ENCODE assay signal across 24 mouse cellular contexts in genomic region chr10:97625116-97625515, GRCm38 (mm10). TPM values are rescaled to one million over a fixed set of nuclear protein-coding genes. Genes with fewer than 3 reads are reported as not detected.
A peak's percentile ranks its signal among the peaks of the same experiment; 100 is the strongest.
DNase-seq lines count a peak whose midpoint lies in the region; ATAC-seq and TF ChIP-seq lines count a peak whose summit lies in the region.
"Had no signal": no experiment of that assay in that cellular context is flagged by ENCODE, and none has a peak within 500 bp of the region (broad histone marks: within the 10 kb centered on the region; RNA-seq: fewer than 3 reads in every experiment).

No protein-coding gene starts in this region.

- in situ Hi-C loops in CH12.LX (cut with MboI; ENCODE audit: low pct_ligation_motif_present, low pct_unique_long_range_greater_than_20kb, low sequenced_read_pairs): no loop called here

- H3K9ac ChIP-seq in intestine, embryonic 16.5 days (ENCODE audit: low read depth, low read length): no peak overlapping the region
- no peak overlapping the region for H3K9ac ChIP-seq in intestine, embryonic 15.5 days
- H3K9ac ChIP-seq in CH12.LX (ENCODE audit: insufficient read depth, low read depth): no peak overlapping the region
- H3K9ac ChIP-seq in embryonic facial prominence, embryonic 14.5 days (ENCODE audit: low read depth, low read length): no peak overlapping the region
- H3K9ac ChIP-seq in stomach, embryonic 15.5 days: no peak overlapping the region
- H3K9ac ChIP-seq: forebrain, embryonic 13.5 days; hindbrain, embryonic 14.5 days; liver, embryonic 13.5 days; lung, embryonic 15.5 days; midbrain, embryonic 12.5 days had no signal

- H3K27ac ChIP-seq in intestine, embryonic 16.5 days (ENCODE audit: low read length): peak overlapping the region; percentile 23; the same call in 1 of the 2 replicates
- no peak overlapping the region for H3K27ac ChIP-seq in intestine, embryonic 15.5 days
- no peak overlapping the region for H3K27ac ChIP-seq in CH12.LX (ENCODE audit: insufficient read depth, low read depth)
- peak overlapping the region; percentile 91 for H3K27ac ChIP-seq in embryonic facial prominence, embryonic 14.5 days (replicated peaks; ENCODE audit: low read depth, low read length)
- peak overlapping the region; percentile 67 for H3K27ac ChIP-seq in stomach, embryonic 15.5 days
- H3K27ac ChIP-seq: forebrain, embryonic 13.5 days; hindbrain, embryonic 14.5 days; liver, embryonic 13.5 days; lung, embryonic 15.5 days; macrophage; midbrain, embryonic 12.5 days had no signal

- no peaks in the 10 kb centered on the region for H3K9me3 ChIP-seq in intestine, embryonic 16.5 days (ENCODE audit: control insufficient read depth, low read length)
- no peaks in the 10 kb centered on the region for H3K9me3 ChIP-seq in intestine, embryonic 15.5 days
- no peaks in the 10 kb centered on the region for H3K9me3 ChIP-seq in CH12.LX (replicated peaks; ENCODE audit: low read length)
- no peaks in the 10 kb centered on the region for H3K9me3 ChIP-seq in embryonic facial prominence, embryonic 14.5 days (ENCODE audit: control insufficient read depth, low read length)
- H3K9me3 ChIP-seq in stomach, embryonic 15.5 days: no peaks in the 10 kb centered on the region
- H3K9me3 ChIP-seq: forebrain, embryonic 13.5 days; liver, embryonic 13.5 days; lung, embryonic 15.5 days; midbrain, embryonic 12.5 days had no signal

- ATAC-seq in intestine, embryonic 16.5 days: no peak
- no peak for ATAC-seq in intestine, embryonic 15.5 days
- ATAC-seq in embryonic facial prominence, embryonic 14.5 days (ENCODE audit: low read depth): no peak
- no peak for ATAC-seq in stomach, embryonic 15.5 days (ENCODE audit: insufficient read depth, low FRiP score, low read depth)
- ATAC-seq: forebrain, embryonic 13.5 days had no signal

- H3K4me3 ChIP-seq in intestine, embryonic 16.5 days (ENCODE audit: low read length): no peak overlapping the region
- H3K4me3 ChIP-seq in intestine, embryonic 15.5 days (replicated peaks): no peak overlapping the region
- no peak overlapping the region for H3K4me3 ChIP-seq in CH12.LX (replicated peaks in 1 of 3; ENCODE audit: low read depth in 2 of 3, low read length in 2 of 3, poor library complexity in 1 of 3)
- no peak overlapping the region for H3K4me3 ChIP-seq in embryonic facial prominence, embryonic 14.5 days (ENCODE audit: low read depth, low read length)
- H3K4me3 ChIP-seq in stomach, embryonic 15.5 days (replicated peaks): no peak overlapping the region
- H3K4me3 ChIP-seq: forebrain, embryonic 13.5 days; liver, embryonic 13.5 days; lung, embryonic 15.5 days; midbrain, embryonic 12.5 days had no signal

- H3K4me1 ChIP-seq in intestine, embryonic 16.5 days (ENCODE audit: control insufficient read depth, insufficient read depth, low read length): no peaks in the 10 kb centered on the region
- no peaks in the 10 kb centered on the region for H3K4me1 ChIP-seq in intestine, embryonic 15.5 days (replicated peaks)
- peaks cover 0 to 12% of the 10 kb centered on the region in 2 experiments; a peak in 1 of 4 replicates for H3K4me1 ChIP-seq in CH12.LX (ENCODE audit: control insufficient read depth in 1 of 2, insufficient read depth in 2 of 2)
- H3K4me1 ChIP-seq in embryonic facial prominence, embryonic 14.5 days (ENCODE audit: control insufficient read depth, insufficient read depth, low read length): peaks cover 8% of the 10 kb centered on the region; the same call in 1 of the 2 replicates
- no peaks in the 10 kb centered on the region for H3K4me1 ChIP-seq in stomach, embryonic 15.5 days
- H3K4me1 ChIP-seq: forebrain, embryonic 13.5 days; liver, embryonic 13.5 days; lung, embryonic 15.5 days; midbrain, embryonic 12.5 days had no signal

- no peaks in the 10 kb centered on the region for H3K36me3 ChIP-seq in intestine, embryonic 16.5 days (ENCODE audit: control insufficient read depth, insufficient read depth, low read length)
- no peaks in the 10 kb centered on the region for H3K36me3 ChIP-seq in intestine, embryonic 15.5 days
- no peaks in the 10 kb centered on the region for H3K36me3 ChIP-seq in CH12.LX (replicated peaks in 1 of 2; ENCODE audit: control insufficient read depth in 1 of 2, insufficient read depth in 1 of 2, low read length in 1 of 2)
- no peaks in the 10 kb centered on the region for H3K36me3 ChIP-seq in embryonic facial prominence, embryonic 14.5 days (ENCODE audit: control insufficient read depth, insufficient read depth, low read length)
- no peaks in the 10 kb centered on the region for H3K36me3 ChIP-seq in stomach, embryonic 15.5 days
- H3K36me3 ChIP-seq: G1E; liver, embryonic 13.5 days; lung, embryonic 15.5 days; midbrain, embryonic 12.5 days had no signal

- TF ChIP-seq POLR2A in CH12.LX (IDR thresholded peaks at IDR 0.05; ENCODE audit: low read depth, low read length): no peak

- dilution Hi-C loops in CH12.LX (cut with MboI; ENCODE audit: extremely low pct_ligation_motif_present, extremely low pct_unique_long_range_greater_than_20kb, low sequenced_read_pairs): no loop called here

- TF ChIP-seq EP300 in CH12.LX (IDR thresholded peaks at IDR 0.05; ENCODE audit: low read length): peak; percentile 42; the same call in 1 of the 2 replicates

- no peak for TF ChIP-seq CTCF in CH12.LX (conservative IDR thresholded peaks at IDR 0.05 in 1 of 2, IDR thresholded peaks at IDR 0.05 in 1 of 2; ENCODE audit: low read depth in 2 of 2, low read length in 2 of 2)

- no peaks in the 10 kb centered on the region for H3K79me2 ChIP-seq in CH12.LX (replicated peaks; ENCODE audit: control insufficient read depth, extremely low read depth, insufficient read depth, poor library complexity, severe bottlenecking)

- TF ChIP-seq RAD21 in CH12.LX (IDR thresholded peaks at IDR 0.05; ENCODE audit: low read depth, low read length): no peak

- no peak overlapping the region for H3K4me2 ChIP-seq in intestine, embryonic 16.5 days (ENCODE audit: low read depth, low read length)
- no peak overlapping the region for H3K4me2 ChIP-seq in intestine, embryonic 15.5 days (replicated peaks)
- no peak overlapping the region for H3K4me2 ChIP-seq in CH12.LX (ENCODE audit: insufficient read depth, low read depth, poor library complexity, severe bottlenecking)
- H3K4me2 ChIP-seq in embryonic facial prominence, embryonic 14.5 days (ENCODE audit: low read depth, low read length): no peak overlapping the region
- no peak overlapping the region for H3K4me2 ChIP-seq in stomach, embryonic 15.5 days
- H3K4me2 ChIP-seq: forebrain, embryonic 13.5 days; heart, embryonic 11.5 days; hindbrain, embryonic 14.5 days; liver, embryonic 13.5 days; lung, embryonic 15.5 days; midbrain, embryonic 12.5 days had no signal

- 50% methylated on average over 4 of the region's 4 CpGs for WGBS in intestine, embryonic 16.5 days
- 45% methylated on average over 4 of the region's 4 CpGs for WGBS in intestine, embryonic 15.5 days
- WGBS in embryonic facial prominence, embryonic 14.5 days: 26% methylated on average over 4 of the region's 4 CpGs
- WGBS in stomach, embryonic 15.5 days: 51% methylated on average over 4 of the region's 4 CpGs

- peak; percentile 37 for DNase-seq in CH12.LX (ENCODE audit: extremely low read depth)
- DNase-seq in embryonic facial prominence, embryonic 14.5 days (ENCODE audit: low spot score): peak; percentile 75
- no peak for DNase-seq in urinary bladder, postnatal 4 days (ENCODE audit: low spot score in 2 of 2)
- DNase-seq in urinary bladder, postnatal 36 days (ENCODE audit: low spot score in 2 of 2): no peak
- DNase-seq: cerebellum, adult 9-11 months; heart, postnatal 14 days; kidney, adult 8-10 months; kidney, postnatal 36 days; liver, embryonic 13.5 days had no signal

- H3K27me3 ChIP-seq in intestine, embryonic 16.5 days (replicated peaks; ENCODE audit: control insufficient read depth, insufficient read depth, low read length): no peaks in the 10 kb centered on the region
- H3K27me3 ChIP-seq in intestine, embryonic 15.5 days (replicated peaks): no peaks in the 10 kb centered on the region
- no peaks in the 10 kb centered on the region for H3K27me3 ChIP-seq in CH12.LX (replicated peaks)
- no peaks in the 10 kb centered on the region for H3K27me3 ChIP-seq in embryonic facial prominence, embryonic 14.5 days (replicated peaks; ENCODE audit: control insufficient read depth, insufficient read depth, low read length)
- H3K27me3 ChIP-seq in stomach, embryonic 15.5 days (replicated peaks): no peaks in the 10 kb centered on the region
- H3K27me3 ChIP-seq: forebrain, embryonic 13.5 days; liver, embryonic 13.5 days; lung, embryonic 15.5 days; midbrain, embryonic 12.5 days had no signal

TF ChIP-seq in CH12.LX, 34 proteins besides CTCF, POLR2A, EP300 and RAD21 (continues in another document):
- TF ChIP-seq SIN3A (IDR thresholded peaks at IDR 0.05; ENCODE audit: low read length) (no peak), TCF12 (IDR thresholded peaks at IDR 0.05; ENCODE audit: low read depth, low read length) (no peak), ZMIZ1 (IDR thresholded peaks at IDR 0.05; ENCODE audit: low read depth, low read length) (no peak), CHD2 (IDR thresholded peaks at IDR 0.05; ENCODE audit: low read length) (no peak), USF2 (conservative IDR thresholded peaks at IDR 0.05; ENCODE audit: low read depth, low read length) (no peak), POLR2AphosphoS2 (IDR thresholded peaks at IDR 0.05; ENCODE audit: low read depth, low read length) (no peak), CHD1 (IDR thresholded peaks at IDR 0.05; ENCODE audit: low read depth, low read length) (no peak), PAX5 (IDR thresholded peaks at IDR 0.05; ENCODE audit: low read length) (no peak), MAZ (IDR thresholded peaks at IDR 0.05; ENCODE audit: low read depth, low read length) (no peak)

RNA-seq across cellular contexts. Expression of gene Kera, which starts 18.4 kb away (rescaled TPM):
- polyA plus RNA-seq in intestine, embryonic 16.5 days (2015; fragmentation: Nextera tagmentation; extraction: Ambion mirVana): 0.13 and 0.20 TPM in 2 replicates
- 0.20 and 0.25 TPM in 2 replicates for polyA plus RNA-seq in intestine, embryonic 15.5 days (2015; fragmentation: Nextera tagmentation; extraction: Ambion mirVana)
- total RNA-seq in CH12.LX (2012; rRNA removed) (not detected in 2 replicates), CH12.LX (2014; rRNA removed) (not detected in 2 replicates)
- not detected in 2 replicates for polyA plus RNA-seq in CH12.LX (2012; ENCODE audit: insufficient read length, low read depth)
- 21.6 and 22.0 TPM in 2 replicates for polyA plus RNA-seq in embryonic facial prominence, embryonic 14.5 days (2014; fragmentation: Nextera tagmentation; extraction: Ambion mirVana)
- 1.2 and 1.3 TPM in 2 replicates for polyA plus RNA-seq in stomach, embryonic 15.5 days (2015; fragmentation: Nextera tagmentation; extraction: Ambion mirVana)
- total RNA-seq: adrenal gland, adult 18-20 months; heart, postnatal 14 days; left cerebral cortex, postnatal 25 days had no signal
- polyA plus RNA-seq: G1E; gonadal fat pad, adult 2 months; hindbrain, embryonic 14.5 days; macrophage; small intestine, adult 2 months had no signal

RNA-seq across cellular contexts. Expression of gene Epyc, which starts 18.8 kb away (rescaled TPM):
- polyA plus RNA-seq in intestine, embryonic 16.5 days (2015; fragmentation: Nextera tagmentation; extraction: Ambion mirVana): 0.22 and 0.24 TPM in 2 replicates
- 0.35 and 0.48 TPM in 2 replicates for polyA plus RNA-seq in intestine, embryonic 15.5 days (2015; fragmentation: Nextera tagmentation; extraction: Ambion mirVana)
- total RNA-seq in CH12.LX (2012; rRNA removed): not detected in 2 replicates
- not detected in 2 replicates for total RNA-seq in CH12.LX (2014; rRNA removed)
- not detected in 2 replicates for polyA plus RNA-seq in CH12.LX (2012; ENCODE audit: insufficient read length, low read depth)
- polyA plus RNA-seq in embryonic facial prominence, embryonic 14.5 days (2014; fragmentation: Nextera tagmentation; extraction: Ambion mirVana): 27.9 and 39.2 TPM in 2 replicates
- 1.1 and 1.2 TPM in 2 replicates for polyA plus RNA-seq in stomach, embryonic 15.5 days (2015; fragmentation: Nextera tagmentation; extraction: Ambion mirVana)
- total RNA-seq: layer of hippocampus, postnatal 14 days had no signal
- polyA plus RNA-seq: G1E; liver, embryonic 13.5 days; macrophage; small intestine, adult 2 months had no signal

Comparison
In these comparisons a context has a peak if more than half of its experiments do, and no peak if none do; other contexts are left out.
1. H3K27ac ChIP-seq: peak in intestine, embryonic 16.5 days (single experiment), embryonic facial prominence, embryonic 14.5 days (single experiment) and stomach, embryonic 15.5 days (single experiment); none in intestine, embryonic 15.5 days (single experiment) and CH12.LX (single experiment).
2. DNase-seq: peak in CH12.LX (single experiment) and embryonic facial prominence, embryonic 14.5 days (single experiment); none in urinary bladder, postnatal 4 days (0 of 2) and urinary bladder, postnatal 36 days (0 of 2).
3. RNA of gene Epyc, which starts 18.8 kb away (polyA plus RNA-seq): 27.9 to 39.2 TPM in embryonic facial prominence, embryonic 14.5 days; 1.1 to 1.2 TPM in stomach, embryonic 15.5 days, 0.35 to 0.48 TPM in intestine, embryonic 15.5 days, 0.22 to 0.24 TPM in intestine, embryonic 16.5 days and not detected in CH12.LX; every median in the first group is over 10 times any median in the second.